Mouse (Mus musculus): ENCODE data around the gene Mmp21.
A peak's percentile ranks its signal among the peaks of the same experiment; 100 is the strongest.

DNA sequence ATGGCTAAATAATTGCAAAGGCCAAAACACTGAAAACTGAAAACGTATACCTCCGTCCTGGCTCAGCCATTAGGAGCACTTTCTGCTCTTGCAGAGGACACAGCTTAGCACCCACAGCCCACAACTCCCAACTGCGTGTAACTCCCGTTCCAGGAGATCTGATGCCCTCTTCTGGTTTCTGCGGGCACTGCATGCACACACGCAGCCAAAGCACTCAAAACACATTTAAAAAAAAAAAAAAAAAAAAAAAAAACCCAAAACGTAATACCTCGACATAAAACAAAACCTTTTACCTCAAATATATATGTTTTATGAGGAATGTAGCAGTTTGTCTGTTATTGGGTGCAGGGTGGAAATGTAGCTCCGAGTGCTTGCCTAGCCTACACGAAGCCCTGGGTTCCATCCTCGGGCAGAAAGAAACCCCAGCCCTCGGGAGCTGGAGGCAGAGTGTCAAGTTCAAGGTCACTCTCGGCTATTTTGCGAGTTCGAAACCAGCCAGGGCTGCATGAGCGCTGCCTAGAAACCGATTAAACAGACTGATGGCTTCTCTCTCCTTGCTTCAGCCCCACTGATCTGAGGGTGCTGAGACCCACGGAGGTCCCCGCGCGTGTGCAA lies 43.0 kb downstream of the Mmp21 start:
- TF ChIP-seq CTCF (IDR thresholded peaks at IDR 0.05; ENCODE audit: borderline replicate concordance, insufficient read depth, low read depth, low read length) = peak; percentile 83
- no peak for TF ChIP-seq POLR2A (IDR thresholded peaks at IDR 0.05; ENCODE audit: borderline replicate concordance, insufficient read depth, low read length)

Data from cerebellum, adult 2 months (tissue).